Mouse (Mus musculus): ENCODE results near the gene Nanos1. TPM values are rescaled to one million over a fixed set of nuclear protein-coding genes. Genes with fewer than 3 reads are reported as not detected.

The Nanos1 gene
- polyA plus RNA-seq, 1 experiment = 0.95 TPM

DNA sequence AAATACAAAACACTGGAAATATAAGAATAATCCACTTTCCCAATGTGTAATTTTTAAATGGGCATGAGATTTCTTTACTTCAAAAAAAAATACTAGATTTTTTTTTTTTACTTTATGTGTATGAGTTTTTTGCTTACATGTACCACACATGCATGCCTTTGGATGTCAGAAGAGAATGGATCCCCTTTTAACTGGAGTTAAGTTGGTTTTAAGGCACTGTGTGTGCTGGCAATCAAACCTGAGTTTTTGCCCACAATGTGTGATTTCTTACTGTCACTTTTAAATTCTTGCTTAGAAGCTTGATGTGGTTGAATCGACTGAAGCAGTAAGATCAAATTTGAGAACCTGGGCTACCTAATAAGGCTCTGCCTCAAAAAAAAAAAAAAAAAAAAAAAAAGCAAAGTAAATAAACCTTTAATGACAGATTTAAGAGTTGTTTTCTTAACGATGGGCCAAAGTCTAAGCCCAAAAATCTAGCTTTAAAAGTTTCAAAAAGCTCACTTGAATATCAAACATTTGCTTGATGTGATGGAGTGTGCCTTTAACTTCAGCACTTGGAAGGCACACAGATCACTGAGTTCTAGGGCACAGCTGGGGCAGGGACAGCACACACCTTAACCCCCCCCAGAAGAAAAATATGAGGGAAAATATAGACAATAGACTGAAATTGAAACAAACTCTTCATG is 31.8 kb downstream of the Nanos1 start:
- peak overlapping the region; percentile 91 for H3K4me3 ChIP-seq (replicated peaks)
- TF ChIP-seq TAL1 (IDR thresholded peaks at IDR 0.05; ENCODE audit: low read length) (no peak), GATA1 (IDR thresholded peaks at IDR 0.05; ENCODE audit: low read length) (no peak)
- no peaks in the 10 kb centered on the region for H3K9me3 ChIP-seq (ENCODE audit: control insufficient read depth, low read length)
- H3K4me1 ChIP-seq (ENCODE audit: control insufficient read depth) = peaks cover 58% of the 10 kb centered on the region
- H3K27me3 ChIP-seq (ENCODE audit: control insufficient read depth) = no peaks in the 10 kb centered on the region
- H3K36me3 ChIP-seq (ENCODE audit: control insufficient read depth) = peaks cover 52% of the 10 kb centered on the region

DNA sequence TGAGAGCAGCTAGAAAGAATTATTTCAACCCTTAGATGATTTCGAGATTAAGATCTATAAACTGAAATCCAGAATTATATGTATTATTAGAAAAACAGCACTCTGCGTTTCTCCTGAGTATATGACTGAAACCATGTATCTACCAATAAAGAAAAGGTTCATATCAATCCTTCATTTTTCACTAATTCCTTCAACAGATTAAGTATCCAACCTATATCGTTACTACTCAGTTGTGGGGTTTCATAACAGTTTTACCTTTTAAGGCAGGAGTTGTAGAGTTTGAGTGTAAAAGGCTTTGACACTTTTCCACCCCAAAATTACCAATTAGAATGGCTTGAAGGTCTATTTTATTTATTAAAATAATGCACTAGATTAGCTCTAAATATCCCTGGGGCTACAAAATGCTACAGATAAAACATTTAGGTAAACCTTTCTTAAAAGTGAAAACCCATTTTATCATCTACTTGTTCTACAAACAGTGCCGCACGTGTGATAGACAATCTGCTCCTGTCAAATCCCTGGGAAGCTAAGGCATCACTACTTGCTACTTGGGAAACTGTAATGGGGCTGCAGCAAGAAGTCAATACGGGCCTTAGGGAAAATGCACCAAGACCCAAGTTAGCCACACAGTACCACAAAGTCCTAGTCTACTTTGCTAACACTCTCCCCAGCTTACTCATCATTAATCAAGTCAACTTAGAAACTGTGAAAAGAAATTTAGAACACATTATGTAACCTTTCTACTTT is 32.6 kb downstream of the Nanos1 start:
- peaks cover 63% of the 10 kb centered on the region for H3K4me1 ChIP-seq (ENCODE audit: control insufficient read depth)
- TF ChIP-seq TAL1 (IDR thresholded peaks at IDR 0.05; ENCODE audit: low read length) (no peak), GATA1 (IDR thresholded peaks at IDR 0.05; ENCODE audit: low read length) (no peak)
- H3K9me3 ChIP-seq (ENCODE audit: control insufficient read depth, low read length) = no peaks in the 10 kb centered on the region
- no peaks in the 10 kb centered on the region for H3K27me3 ChIP-seq (ENCODE audit: control insufficient read depth)
- peak overlapping the region; percentile 91 for H3K4me3 ChIP-seq (replicated peaks)
- peaks cover 44% of the 10 kb centered on the region for H3K36me3 ChIP-seq (ENCODE audit: control insufficient read depth)

DNA sequence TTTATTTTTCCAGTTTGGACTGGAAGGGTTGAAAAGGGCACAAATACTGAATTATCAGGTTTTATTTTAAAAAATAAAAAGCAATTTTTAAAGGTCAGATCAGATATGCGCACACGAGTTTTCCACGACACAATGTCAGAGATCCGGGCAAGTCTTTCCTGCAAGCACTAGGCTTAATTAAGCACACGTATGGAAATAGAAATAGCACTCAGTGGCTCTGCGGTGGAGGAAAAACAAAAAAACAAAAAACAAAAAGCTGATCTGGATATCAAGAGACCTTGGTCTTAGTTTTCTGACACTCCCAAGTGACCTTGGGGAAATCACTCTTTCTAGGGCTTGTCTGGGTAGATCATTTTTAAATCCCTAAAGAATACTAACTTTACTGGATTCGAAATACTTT is 33.7 kb downstream of the Nanos1 start:
- Histone ChIP-seq H3K9me3 (ENCODE audit: control insufficient read depth, low read length) (no peaks in the 10 kb centered on the region), H3K4me1 (ENCODE audit: control insufficient read depth) (peaks cover 71% of the 10 kb centered on the region), H3K36me3 (ENCODE audit: control insufficient read depth) (peaks cover 33% of the 10 kb centered on the region), H3K27me3 (ENCODE audit: control insufficient read depth) (no peaks in the 10 kb centered on the region), H3K4me3 (replicated peaks) (peak overlapping the region; percentile 91)
- no peak for TF ChIP-seq TAL1 (IDR thresholded peaks at IDR 0.05; ENCODE audit: low read length)
- TF ChIP-seq GATA1 (IDR thresholded peaks at IDR 0.05; ENCODE audit: low read length) = peak; percentile 52

DNA sequence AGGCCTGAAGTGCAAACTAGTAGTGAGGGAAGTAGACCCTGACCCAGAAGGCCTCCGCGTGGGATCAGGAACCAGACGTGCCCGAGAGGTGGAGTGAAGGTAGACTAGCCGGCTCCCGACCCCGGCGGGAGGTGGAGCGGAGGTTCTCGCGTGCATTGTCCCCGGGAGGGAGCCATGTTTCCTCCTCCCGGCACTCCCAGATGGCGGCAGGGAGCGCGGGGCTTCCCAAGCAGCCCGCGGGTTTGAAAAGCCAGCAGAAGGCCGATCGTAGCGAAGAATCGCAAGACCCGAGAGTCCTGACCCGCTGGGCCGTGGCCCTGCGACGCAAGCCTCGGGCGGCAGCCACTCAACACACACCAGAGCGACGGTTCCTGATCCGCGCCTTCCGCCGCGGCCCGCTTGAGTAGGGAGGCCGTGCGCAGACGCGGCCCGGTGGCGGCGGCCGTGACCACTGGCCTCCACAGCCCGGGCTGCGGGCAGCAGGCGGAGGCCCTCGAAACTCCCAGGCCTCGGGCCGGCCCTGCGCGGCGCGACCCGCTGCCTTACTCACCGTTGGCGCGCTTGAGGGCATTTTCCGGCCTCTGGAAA is 34.2 kb downstream of the Nanos1 start:
- H3K27me3 ChIP-seq (ENCODE audit: control insufficient read depth) = no peaks in the 10 kb centered on the region
- peaks cover 28% of the 10 kb centered on the region for H3K36me3 ChIP-seq (ENCODE audit: control insufficient read depth)
- H3K9me3 ChIP-seq (ENCODE audit: control insufficient read depth, low read length) = no peaks in the 10 kb centered on the region
- peak overlapping the region; percentile 91 for H3K4me3 ChIP-seq (replicated peaks)
- H3K4me1 ChIP-seq (ENCODE audit: control insufficient read depth) = peaks cover 68% of the 10 kb centered on the region
- TF ChIP-seq GATA1 (IDR thresholded peaks at IDR 0.05; ENCODE audit: low read length) (no peak), TAL1 (IDR thresholded peaks at IDR 0.05; ENCODE audit: low read length) (no peak)

DNA sequence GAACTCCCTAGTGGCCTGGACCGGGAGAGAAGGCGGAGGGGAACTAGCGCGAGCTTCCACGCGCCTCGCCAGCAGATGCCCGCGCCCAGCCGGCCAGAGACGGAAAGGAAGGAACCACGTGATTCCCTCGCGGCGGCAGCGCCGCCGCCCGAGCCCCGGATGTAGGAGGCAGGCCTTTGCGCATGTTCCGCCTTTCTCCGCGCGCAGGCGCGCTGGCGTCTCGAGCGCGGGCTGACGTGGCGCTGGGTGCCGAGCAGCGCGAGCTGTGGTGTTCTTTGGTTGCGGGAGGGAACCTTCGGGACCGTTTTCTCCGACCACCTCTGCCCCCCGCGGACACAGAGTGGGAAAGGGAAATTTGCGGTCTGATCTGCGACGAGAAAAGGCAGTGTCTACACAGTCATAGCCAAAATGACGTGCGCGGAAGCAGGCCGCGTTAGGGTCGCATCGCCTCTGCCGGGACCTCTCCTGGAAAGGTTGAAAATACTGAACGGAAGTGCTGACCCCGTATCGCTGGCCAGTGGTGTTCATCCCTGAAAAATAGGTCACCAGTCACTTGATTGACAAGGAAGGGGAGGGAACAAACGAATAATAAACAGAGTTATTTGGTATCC is 34.9 kb downstream of the Nanos1 start, which contains the start of gene Eif3a:
Eif3a (minus strand) TSS at position 108 of the 611 bp plus-strand sequence.
- Histone ChIP-seq H3K9me3 (ENCODE audit: control insufficient read depth, low read length) (no peaks in the 10 kb centered on the region), H3K27me3 (ENCODE audit: control insufficient read depth) (no peaks in the 10 kb centered on the region), H3K36me3 (ENCODE audit: control insufficient read depth) (peaks cover 26% of the 10 kb centered on the region), H3K4me1 (ENCODE audit: control insufficient read depth) (peaks cover 71% of the 10 kb centered on the region), H3K4me3 (replicated peaks) (peak within 1 kb of the TSS; percentile 91)
- no peak for TF ChIP-seq GATA1 (IDR thresholded peaks at IDR 0.05; ENCODE audit: low read length)
- TF ChIP-seq TAL1 (IDR thresholded peaks at IDR 0.05; ENCODE audit: low read length) = no peak

DNA sequence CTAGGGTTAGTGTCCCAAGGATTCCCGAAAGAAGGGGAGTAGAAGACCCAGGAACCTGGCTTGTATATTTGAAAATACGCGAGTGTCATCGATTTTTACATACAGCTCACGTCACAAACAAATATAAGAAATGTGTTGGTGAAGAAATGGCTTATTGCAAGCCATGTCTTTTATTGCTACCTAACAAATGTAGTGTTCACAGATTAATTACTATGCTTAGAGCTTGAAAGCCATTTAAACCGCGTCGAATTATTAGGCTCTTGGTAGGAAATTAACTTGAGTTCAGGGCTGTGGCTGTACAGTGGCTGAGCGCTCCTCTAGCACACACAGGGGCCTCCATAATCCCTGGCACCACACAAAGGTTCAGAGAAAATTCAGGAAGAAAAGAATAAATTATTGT is 35.4 kb downstream of the Nanos1 start:
- H3K36me3 ChIP-seq (ENCODE audit: control insufficient read depth) = peaks cover 21% of the 10 kb centered on the region
- TF ChIP-seq GATA1 (IDR thresholded peaks at IDR 0.05; ENCODE audit: low read length) = no peak
- no peak for TF ChIP-seq TAL1 (IDR thresholded peaks at IDR 0.05; ENCODE audit: low read length)
- no peaks in the 10 kb centered on the region for H3K9me3 ChIP-seq (ENCODE audit: control insufficient read depth, low read length)
- H3K27me3 ChIP-seq (ENCODE audit: control insufficient read depth) = no peaks in the 10 kb centered on the region
- H3K4me1 ChIP-seq (ENCODE audit: control insufficient read depth) = peaks cover 66% of the 10 kb centered on the region
- peak overlapping the region; percentile 91 for H3K4me3 ChIP-seq (replicated peaks)

DNA sequence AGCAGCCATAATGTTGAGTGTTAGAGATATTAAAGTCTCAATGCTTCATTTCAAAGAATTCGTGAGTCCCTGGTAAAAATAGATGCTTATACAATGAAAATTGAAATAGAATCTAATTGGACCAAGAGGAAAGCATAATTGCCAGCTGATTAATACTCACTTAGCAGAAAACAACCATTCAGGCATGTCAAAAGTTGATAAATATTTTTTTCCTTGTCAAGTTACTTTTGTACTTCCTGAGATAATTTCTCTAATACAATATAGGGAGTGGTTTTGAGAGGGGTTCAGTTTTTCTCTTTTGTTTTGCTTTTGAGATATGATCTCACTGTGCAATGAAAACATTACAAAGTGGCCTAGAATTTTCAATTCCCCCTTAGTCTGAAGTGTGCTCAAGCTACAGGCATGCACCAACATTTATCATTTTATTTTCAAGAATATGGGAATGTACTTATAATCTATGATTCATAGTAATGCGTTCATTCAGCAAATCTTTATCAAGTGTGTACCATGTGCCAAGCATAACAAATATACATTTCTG is 37.5 kb downstream of the Nanos1 start:
- Histone ChIP-seq H3K4me3 (replicated peaks) (no peak overlapping the region), H3K9me3 (ENCODE audit: control insufficient read depth, low read length) (peaks cover 6% of the 10 kb centered on the region), H3K4me1 (ENCODE audit: control insufficient read depth) (peaks cover 61% of the 10 kb centered on the region), H3K27me3 (ENCODE audit: control insufficient read depth) (no peaks in the 10 kb centered on the region), H3K36me3 (ENCODE audit: control insufficient read depth) (peaks cover 9% of the 10 kb centered on the region)
- TF ChIP-seq TAL1 (IDR thresholded peaks at IDR 0.05; ENCODE audit: low read length) = no peak

DNA sequence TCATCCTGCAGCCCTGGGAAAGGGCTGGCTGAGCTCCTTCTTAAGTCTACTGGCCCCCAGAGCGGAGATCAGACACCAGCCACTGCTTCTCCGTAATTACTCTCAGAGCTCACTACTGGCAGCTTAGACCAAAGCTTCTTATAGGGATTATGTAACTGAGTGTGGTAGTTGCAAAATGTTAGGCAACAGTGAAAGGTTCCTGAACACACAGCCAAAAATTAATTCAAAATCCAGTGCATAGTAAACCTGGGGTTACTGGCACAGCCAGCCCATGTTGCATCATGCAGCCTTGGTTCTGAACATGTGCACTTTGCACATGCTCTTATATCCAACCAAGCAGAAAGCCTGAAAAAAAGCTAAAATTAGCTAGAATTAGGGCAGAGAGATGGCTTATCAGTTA is 39.5 kb downstream of the Nanos1 start:
- Histone ChIP-seq H3K9me3 (ENCODE audit: control insufficient read depth, low read length) (peaks cover 6% of the 10 kb centered on the region), H3K36me3 (ENCODE audit: control insufficient read depth) (peaks cover 6% of the 10 kb centered on the region; the same call in 1 of the 2 replicates), H3K27me3 (ENCODE audit: control insufficient read depth) (no peaks in the 10 kb centered on the region), H3K4me3 (replicated peaks) (no peak overlapping the region), H3K4me1 (ENCODE audit: control insufficient read depth) (peaks cover 71% of the 10 kb centered on the region)
- TF ChIP-seq GATA1 (IDR thresholded peaks at IDR 0.05; ENCODE audit: low read length) (no peak), TAL1 (IDR thresholded peaks at IDR 0.05; ENCODE audit: low read length) (no peak)
